8 mouse cellular contexts compared by ENCODE assay signal in genomic region chr17:13006546-13006945, GRCm38 (mm10). TPM values are rescaled to one million over a fixed set of nuclear protein-coding genes. Genes with fewer than 3 reads are reported as not detected.
DNase-seq lines count a peak whose midpoint lies in the region; ATAC-seq and TF ChIP-seq lines count a peak whose summit lies in the region.
"Not testable (repeated sequence)": the region's sequence is repeated elsewhere in the genome, so short reads cannot be mapped to it uniquely, and the experiment has no call there.

Gene Sod2, plus strand, starts transcription at chr17:13006846.

- not testable (repeated sequence) for H3K9me3 ChIP-seq in MEL (replicated peaks; ENCODE audit: insufficient read depth, low read length); embryonic facial prominence, embryonic 11.5 days (replicated peaks; ENCODE audit: control insufficient read depth, low read length); kidney, embryonic 16.5 days (ENCODE audit: low read length); limb, embryonic 12.5 days

- 89% methylated on average over 2 of the region's 2 CpGs for WGBS in embryonic facial prominence, embryonic 11.5 days
- WGBS in kidney, embryonic 16.5 days = 95% methylated on average over 2 of the region's 2 CpGs
- 97% methylated on average over 2 of the region's 2 CpGs for WGBS in limb, embryonic 12.5 days
- 95% methylated on average over 2 of the region's 2 CpGs for WGBS in spleen, adult 2 months

- TF ChIP-seq RAD21 in MEL (IDR thresholded peaks at IDR 0.05; ENCODE audit: low read depth, low read length) = not testable (repeated sequence)

- not testable (repeated sequence) for H3K4me1 ChIP-seq in MEL (ENCODE audit: control insufficient read depth in 1 of 2, insufficient read depth in 2 of 2, low read length in 2 of 2); embryonic facial prominence, embryonic 11.5 days (ENCODE audit: control insufficient read depth, insufficient read depth, low read length); spleen, adult 2 months (ENCODE audit: control insufficient read depth, insufficient read depth, insufficient read length)
- H3K4me1 ChIP-seq in kidney, embryonic 16.5 days (ENCODE audit: insufficient read depth, low read length) = peaks cover 13% of the 10 kb centered on the region
- H3K4me1 ChIP-seq in limb, embryonic 12.5 days (replicated peaks) = peaks cover 14% of the 10 kb centered on the region

- TF ChIP-seq POLR2A in MEL (IDR thresholded peaks at IDR 0.05; ENCODE audit: control insufficient read depth in 1 of 2, insufficient read depth in 1 of 2, low read depth in 1 of 2, low read length in 2 of 2, poor library complexity in 1 of 2); spleen, adult 2 months (IDR thresholded peaks at IDR 0.05; ENCODE audit: low read depth, low read length): not testable (repeated sequence)

- intact Hi-C loops in gastrocnemius, postnatal 14 days (cut with DNase I; ENCODE audit: low total_unique reads) = not testable (repeated sequence)
- intact Hi-C loops in heart, postnatal 25 days (cut with DNase I) = loop anchor here (2.0 kb wide), 1 partner anchor 14 kb away; no protein-coding TSS in a partner anchor

- TF ChIP-seq CTCF in MEL (IDR thresholded peaks at IDR 0.05 in 2 of 3, conservative IDR thresholded peaks at IDR 0.05 in 1 of 3; ENCODE audit: control insufficient read depth in 1 of 3, insufficient read depth in 1 of 3, low read depth in 2 of 3, low read length in 3 of 3, poor library complexity in 1 of 3, severe bottlenecking in 1 of 3); spleen, adult 2 months (IDR thresholded peaks at IDR 0.05; ENCODE audit: extremely low read depth, insufficient read depth, insufficient read length, insufficient replicate concordance): not testable (repeated sequence)

- not testable (repeated sequence) for H3K27me3 ChIP-seq in MEL (ENCODE audit: control insufficient read depth in 1 of 2, insufficient read depth in 2 of 2, low read length in 2 of 2); embryonic facial prominence, embryonic 11.5 days (ENCODE audit: control insufficient read depth, insufficient read depth, low read length); kidney, embryonic 16.5 days (ENCODE audit: insufficient read depth, low read length); limb, embryonic 12.5 days; spleen, adult 2 months (ENCODE audit: control insufficient read depth, insufficient read depth, low read length)

- peak within 1 kb of the TSS; percentile 52 to 87 for H3K4me3 ChIP-seq in MEL (ENCODE audit: control insufficient read depth in 1 of 2, insufficient read depth in 1 of 2, low read depth in 2 of 2, low read length in 2 of 2)
- peak within 1 kb of the TSS; percentile 81 for H3K4me3 ChIP-seq in embryonic facial prominence, embryonic 11.5 days (ENCODE audit: low read depth, low read length)
- peak within 1 kb of the TSS; percentile 89 for H3K4me3 ChIP-seq in kidney, embryonic 16.5 days (ENCODE audit: low read length)
- peak within 1 kb of the TSS; percentile 84 for H3K4me3 ChIP-seq in limb, embryonic 12.5 days (replicated peaks)
- H3K4me3 ChIP-seq in spleen, adult 2 months (ENCODE audit: extremely low read depth, insufficient read depth, insufficient read length) = peak within 1 kb of the TSS; percentile 70; the same call in 1 of the 2 replicates

- DNase-seq in MEL (ENCODE audit: low read depth, low spot score); embryonic facial prominence, embryonic 11.5 days (ENCODE audit: low spot score); gastrocnemius, postnatal 14 days; heart, postnatal 25 days (ENCODE audit: low spot score); spleen, adult 2 months (ENCODE audit: low read depth in 1 of 2, low spot score in 2 of 2): not testable (repeated sequence)

- H3K9ac ChIP-seq in MEL (ENCODE audit: control insufficient read depth, low read depth, low read length, poor library complexity, severe bottlenecking) = peak within 1 kb of the TSS; percentile 52
- H3K9ac ChIP-seq in embryonic facial prominence, embryonic 11.5 days (replicated peaks; ENCODE audit: low read length) = not testable (repeated sequence)
- peak within 1 kb of the TSS; percentile 64 for H3K9ac ChIP-seq in kidney, embryonic 16.5 days (replicated peaks; ENCODE audit: low read length)
- H3K9ac ChIP-seq in limb, embryonic 12.5 days (replicated peaks) = peak within 1 kb of the TSS; percentile 79; the same call in 1 of the 2 replicates

- peak within 1 kb of the TSS; percentile 89 for H3K4me2 ChIP-seq in embryonic facial prominence, embryonic 11.5 days (ENCODE audit: low read depth, low read length)
- peak within 1 kb of the TSS; percentile 60 for H3K4me2 ChIP-seq in kidney, embryonic 16.5 days (replicated peaks; ENCODE audit: low read depth, low read length)
- peak within 1 kb of the TSS; percentile 81 for H3K4me2 ChIP-seq in limb, embryonic 12.5 days

- not testable (repeated sequence) for H3K27ac ChIP-seq in MEL (ENCODE audit: control insufficient read depth, low read depth, low read length)
- peak within 1 kb of the TSS; percentile 70; the same call in 1 of the 2 replicates for H3K27ac ChIP-seq in embryonic facial prominence, embryonic 11.5 days (replicated peaks; ENCODE audit: low read depth, low read length)
- peak within 1 kb of the TSS; percentile 95 for H3K27ac ChIP-seq in kidney, embryonic 16.5 days (ENCODE audit: low read length)
- H3K27ac ChIP-seq in limb, embryonic 12.5 days = peak within 1 kb of the TSS; percentile 82
- peak within 1 kb of the TSS; percentile 30; the same call in 1 of the 2 replicates for H3K27ac ChIP-seq in spleen, adult 2 months (ENCODE audit: insufficient read depth, low read length)

- not testable (repeated sequence) for TF ChIP-seq EP300 in MEL (IDR thresholded peaks at IDR 0.05; ENCODE audit: low read depth in 1 of 2, low read length in 2 of 2)

- peaks cover 15% of the 10 kb centered on the region for H3K79me2 ChIP-seq in MEL (ENCODE audit: control insufficient read depth, insufficient read depth, low read length, poor library complexity)

- H3K36me3 ChIP-seq in MEL (ENCODE audit: control insufficient read depth in 1 of 2, insufficient read depth in 2 of 2, low read length in 2 of 2); embryonic facial prominence, embryonic 11.5 days (replicated peaks; ENCODE audit: control insufficient read depth, insufficient read depth, low read depth, low read length); kidney, embryonic 16.5 days (ENCODE audit: insufficient read depth, low read length); limb, embryonic 12.5 days; spleen, adult 2 months (ENCODE audit: control insufficient read depth, insufficient read depth, low read length): not testable (repeated sequence)

- not testable (repeated sequence) for ATAC-seq in embryonic facial prominence, embryonic 11.5 days (replicated peaks; ENCODE audit: insufficient number of reproducible peaks, low FRiP score, low TSS enrichment, low read depth); kidney, embryonic 16.5 days (ENCODE audit: low FRiP score, low TSS enrichment); limb, embryonic 12.5 days (ENCODE audit: insufficient number of reproducible peaks, insufficient read depth, low FRiP score, low TSS enrichment, low read depth); megakaryocyte progenitor cell, adult 5-6 weeks (replicated peaks; ENCODE audit: poor library complexity)

RNA-seq across cellular contexts. Expression of gene Sod2, which starts in this region (rescaled TPM):
- 284 and 295 TPM in 2 replicates for total RNA-seq in MEL (2012; rRNA removed)
- 100 to 1,000 TPM; 293 to 320 TPM for polyA plus RNA-seq in MEL (2012; ENCODE audit: insufficient read depth in 1 of 2, insufficient read length in 2 of 2, low read depth in 1 of 2, low replicate concordance in 2 of 2, missing spikeins in 1 of 2)
- polyA plus RNA-seq in embryonic facial prominence, embryonic 11.5 days (2014; fragmentation: Nextera tagmentation; extraction: Ambion mirVana) = 89.6 and 97.7 TPM in 2 replicates
- 100 to 1,000 TPM; 302 to 371 TPM for total RNA-seq in gastrocnemius, postnatal 14 days (2021)
- total RNA-seq in heart, postnatal 25 days (2021) = 1,000 to 10,000 TPM; 1,092 to 1,104 TPM
- polyA plus RNA-seq in kidney, embryonic 16.5 days (2015; fragmentation: Nextera tagmentation; extraction: Ambion mirVana) = 178 and 179 TPM in 2 replicates
- polyA plus RNA-seq in limb, embryonic 12.5 days (2016; fragmentation: Nextera tagmentation; extraction: Ambion mirVana) = 94.3 and 95.6 TPM in 2 replicates
- 118 and 119 TPM in 2 replicates for total RNA-seq in megakaryocyte progenitor cell, adult 5-6 weeks (2015)
- total RNA-seq in megakaryocyte progenitor cell, adult 5-6 weeks (2017) = 69.0 and 77.7 TPM in 2 replicates
- 98.9 and 191 TPM in 2 replicates for polyA plus RNA-seq in spleen, adult 2 months (2012; rRNA removed)
